Mouse (Mus musculus): ENCODE results near the gene Parvg. TPM values are rescaled to one million over a fixed set of nuclear protein-coding genes. Genes with fewer than 3 reads are reported as not detected.

Parvg gene
- polyA plus RNA-seq, 1 experiment, result 1.4 TPM

DNA sequence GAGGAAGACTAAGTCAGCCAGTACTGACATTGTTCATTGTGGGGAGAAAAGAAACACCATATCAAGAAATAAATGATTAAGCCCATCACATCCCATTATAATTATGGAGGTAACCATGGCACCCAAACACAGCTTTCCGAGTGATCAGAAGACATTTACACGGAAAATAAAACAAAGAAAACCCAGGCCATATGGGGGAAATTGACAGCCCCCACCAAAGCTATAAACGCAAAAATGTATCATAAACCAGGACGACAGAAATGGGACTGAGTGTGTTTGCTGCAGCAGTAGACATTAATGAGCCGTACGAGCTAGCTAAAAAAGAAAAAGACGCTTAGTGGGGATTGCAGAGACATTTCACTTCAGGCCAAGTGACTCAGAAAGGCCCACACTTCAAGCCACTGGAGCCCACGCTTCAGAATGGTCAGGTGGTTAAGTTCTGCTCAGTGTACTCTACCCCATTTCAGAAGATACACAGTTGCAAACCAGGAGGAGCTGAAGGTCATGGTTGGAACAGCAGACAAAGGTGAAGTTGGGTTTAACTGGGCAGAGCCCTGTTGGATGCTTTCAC lies 62.3 kb downstream of the Parvg start:
- no peak for DNase-seq
- no peak for TF ChIP-seq CTCF (IDR thresholded peaks at IDR 0.05; ENCODE audit: borderline replicate concordance, insufficient read depth, low read depth, low read length)
- no peak for TF ChIP-seq POLR2A (IDR thresholded peaks at IDR 0.05; ENCODE audit: borderline replicate concordance, insufficient read depth, low read length)
- Histone ChIP-seq H3K27ac (ENCODE audit: insufficient read depth, low read length) (no peak overlapping the region), H3K27me3 (ENCODE audit: control insufficient read depth, insufficient read depth, low read length) (no peaks in the 10 kb centered on the region), H3K4me3 (replicated peaks; ENCODE audit: insufficient read depth, low read depth, low read length) (no peak overlapping the region), H3K4me1 (ENCODE audit: control insufficient read depth, insufficient read depth, low read length) (no peaks in the 10 kb centered on the region; the same call in 1 of the 2 replicates)
- WGBS, result 89% methylated on average over 8 of the region's 8 CpGs

- no peak for DNase-seq
- TF ChIP-seq POLR2A (IDR thresholded peaks at IDR 0.05; ENCODE audit: borderline replicate concordance, insufficient read depth, low read length), result no peak
- no peaks in the 10 kb centered on the region for H3K27me3 ChIP-seq (ENCODE audit: control insufficient read depth, insufficient read depth, low read length)
- no peak overlapping the region for H3K27ac ChIP-seq (ENCODE audit: insufficient read depth, low read length)
- 90% methylated on average over 8 of the region's 8 CpGs for WGBS
- no peak overlapping the region for H3K4me3 ChIP-seq (replicated peaks; ENCODE audit: insufficient read depth, low read depth, low read length)
- no peaks in the 10 kb centered on the region; the same call in 1 of the 2 replicates for H3K4me1 ChIP-seq (ENCODE audit: control insufficient read depth, insufficient read depth, low read length)
These were observed 64.9 kb downstream of the Parvg start for GRCm38 (mm10) chr15:84388698-84389131.

- 72% methylated on average over 4 of the region's 4 CpGs for WGBS
- TF ChIP-seq POLR2A (IDR thresholded peaks at IDR 0.05; ENCODE audit: borderline replicate concordance, insufficient read depth, low read length) (no peak), CTCF (IDR thresholded peaks at IDR 0.05; ENCODE audit: borderline replicate concordance, insufficient read depth, low read depth, low read length) (no peak)
These were observed 68.3 kb downstream of the Parvg start for GRCm38 (mm10) chr15:84392131-84392530.

More at GRCm38 (mm10) chr15:84392131-84392530, 68.3 kb downstream of the Parvg start:
- H3K4me1 ChIP-seq (ENCODE audit: control insufficient read depth, insufficient read depth, low read length), result no peaks in the 10 kb centered on the region; the same call in 1 of the 2 replicates
- no peak for DNase-seq
- H3K27me3 ChIP-seq (ENCODE audit: control insufficient read depth, insufficient read depth, low read length), result no peaks in the 10 kb centered on the region
- no peak overlapping the region for H3K27ac ChIP-seq (ENCODE audit: insufficient read depth, low read length)
- no peak overlapping the region for H3K4me3 ChIP-seq (replicated peaks; ENCODE audit: insufficient read depth, low read depth, low read length)

Other genes starting within 250 kb of the Parvg start
- 334 and 363 TPM in 2 replicates for gene Sult4a1, start 218.3 kb upstream of the Parvg start, polyA plus RNA-seq (2012; rRNA removed)
- gene Pnpla5, start 200.9 kb upstream of the Parvg start, polyA plus RNA-seq (2012; rRNA removed), result not detected in 2 replicates
- 39.9 and 47.9 TPM in 2 replicates for gene Pnpla3, start 156.2 kb upstream of the Parvg start, polyA plus RNA-seq (2012; rRNA removed)
- gene Samm50, start 131.8 kb upstream of the Parvg start, polyA plus RNA-seq (2012; rRNA removed), result 56.4 and 57.1 TPM in 2 replicates
- 16.4 and 18.1 TPM in 2 replicates for gene Parvb, start 92.0 kb upstream of the Parvg start, polyA plus RNA-seq (2012; rRNA removed)
- 12.4 and 13.5 TPM in 2 replicates for gene Shisal1, start 123.1 kb downstream of the Parvg start, polyA plus RNA-seq (2012; rRNA removed)
- gene Rtl6, start 233.8 kb downstream of the Parvg start, polyA plus RNA-seq (2012; rRNA removed), result 21.6 and 22.6 TPM in 2 replicates

Data from cerebellum, adult 2 months (tissue).